In the genomic region with DNA sequence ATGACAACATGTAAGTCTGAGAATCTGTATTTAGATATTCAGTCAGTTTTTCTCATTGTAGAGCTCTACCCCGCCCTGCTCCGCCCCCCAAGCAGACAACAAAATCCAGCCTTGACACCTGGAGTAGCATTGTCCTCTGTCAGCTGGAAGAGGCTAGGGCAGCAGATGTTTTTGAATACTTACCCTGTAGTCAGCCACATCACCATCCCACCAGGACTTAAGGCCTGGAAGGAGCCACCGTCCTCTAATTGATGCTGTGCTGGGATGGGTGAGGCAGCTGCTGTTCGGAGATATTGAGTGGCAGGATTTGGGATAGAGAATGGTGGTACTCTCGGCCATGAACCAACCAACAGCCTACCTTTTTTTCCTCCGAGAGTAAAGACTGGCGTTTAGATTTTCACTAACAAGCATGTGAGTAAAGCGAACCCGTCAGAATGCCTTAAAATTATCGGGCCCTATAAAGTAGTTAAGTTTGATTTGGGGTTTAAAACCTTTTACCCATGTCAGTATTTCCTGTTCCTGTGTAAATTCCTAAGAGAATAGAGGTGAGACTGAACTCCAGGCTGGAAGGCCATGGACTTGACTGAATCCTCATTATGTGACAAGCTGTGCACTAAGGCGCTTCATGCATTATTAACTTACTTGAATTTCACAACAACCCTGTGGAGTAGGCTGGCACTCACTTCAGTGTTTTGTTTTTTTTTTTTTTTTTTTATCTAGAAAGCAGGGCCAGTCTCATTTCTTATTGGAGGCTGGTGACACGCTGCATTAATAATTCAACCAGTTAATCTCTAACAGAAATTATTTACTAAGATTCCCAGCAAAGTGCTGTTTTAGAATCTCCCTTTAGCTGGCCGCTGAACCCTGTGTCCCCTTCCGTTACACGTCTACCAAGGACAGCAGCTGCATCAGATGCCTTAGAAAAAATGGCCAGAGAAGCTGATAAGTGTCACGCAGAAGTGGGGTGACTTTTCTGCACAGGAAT, we compare ENCODE assay signal across 11 mouse cellular contexts. TPM values are rescaled to one million over a fixed set of nuclear protein-coding genes. Genes with fewer than 3 reads are reported as not detected.
A peak's percentile ranks its signal among the peaks of the same experiment; 100 is the strongest.
DNase-seq lines count a peak whose midpoint lies in the region; ATAC-seq lines count a peak whose summit lies in the region.
"Had no signal": no experiment of that assay in that cellular context is flagged by ENCODE, and none has a peak within 500 bp of the region (broad histone marks: within the 10 kb centered on the region; RNA-seq: fewer than 3 reads in every experiment).

No protein-coding gene starts in this region.

- no peaks in the 10 kb centered on the region for H3K9me3 ChIP-seq in hindbrain, embryonic 11.5 days (ENCODE audit: control insufficient read depth, low read length)
- no peaks in the 10 kb centered on the region for H3K9me3 ChIP-seq in limb, embryonic 13.5 days
- H3K9me3 ChIP-seq: embryonic facial prominence, embryonic 13.5 days; heart, embryonic 12.5 days had no signal

- 34% methylated on average over 16 of the region's 16 CpGs for WGBS in hindbrain, embryonic 11.5 days
- WGBS in limb, embryonic 13.5 days = 54% methylated on average over 16 of the region's 16 CpGs

- peak overlapping the region; percentile 85 for H3K27ac ChIP-seq in hindbrain, embryonic 11.5 days (ENCODE audit: low read depth, low read length)
- peak overlapping the region; percentile 3; the same call in 1 of the 2 replicates for H3K27ac ChIP-seq in limb, embryonic 13.5 days
- H3K27ac ChIP-seq: embryonic facial prominence, embryonic 13.5 days had no signal

- peak; percentile 32 for DNase-seq in testis, postnatal 10 days (ENCODE audit: low spot score)
- no peak for DNase-seq in testis, postnatal 14 days (ENCODE audit: low spot score)
- peak; percentile 46 for DNase-seq in hindbrain, embryonic 11.5 days (ENCODE audit: low spot score)
- peak; percentile 50 for DNase-seq in yolk sac, embryonic 10.5 days (ENCODE audit: low spot score)
- no peak for DNase-seq in right cerebral cortex, postnatal 10 days (ENCODE audit: low spot score in 2 of 2)
- DNase-seq in cerebellum, adult 18-20 months = no peak
- no peak for DNase-seq in ovary, adult 18-20 months (ENCODE audit: low spot score)
- DNase-seq: right cerebral cortex, postnatal 25 days had no signal

- no peaks in the 10 kb centered on the region for H3K27me3 ChIP-seq in hindbrain, embryonic 11.5 days (ENCODE audit: control insufficient read depth, insufficient read depth, low read length)
- no peaks in the 10 kb centered on the region for H3K27me3 ChIP-seq in limb, embryonic 13.5 days
- H3K27me3 ChIP-seq: embryonic facial prominence, embryonic 13.5 days; heart, embryonic 12.5 days had no signal

- H3K4me2 ChIP-seq in hindbrain, embryonic 11.5 days (replicated peaks; ENCODE audit: low read depth, low read length) = peak overlapping the region; percentile 26
- no peak overlapping the region for H3K4me2 ChIP-seq in limb, embryonic 13.5 days (replicated peaks)
- H3K4me2 ChIP-seq: embryonic facial prominence, embryonic 13.5 days; heart, embryonic 12.5 days had no signal

- peaks cover 17% of the 10 kb centered on the region for H3K4me1 ChIP-seq in hindbrain, embryonic 11.5 days (replicated peaks; ENCODE audit: control insufficient read depth, insufficient read depth, low read length)
- peaks cover 58% of the 10 kb centered on the region for H3K4me1 ChIP-seq in limb, embryonic 13.5 days

- H3K36me3 ChIP-seq in hindbrain, embryonic 11.5 days (ENCODE audit: control insufficient read depth, insufficient read depth, low read length) = no peaks in the 10 kb centered on the region
- H3K36me3 ChIP-seq in limb, embryonic 13.5 days = peaks cover 27% of the 10 kb centered on the region

- no peak overlapping the region for H3K4me3 ChIP-seq in hindbrain, embryonic 11.5 days (ENCODE audit: low read depth, low read length)
- no peak overlapping the region for H3K4me3 ChIP-seq in limb, embryonic 13.5 days
- H3K4me3 ChIP-seq: embryonic facial prominence, embryonic 13.5 days; heart, embryonic 12.5 days had no signal

- H3K9ac ChIP-seq in hindbrain, embryonic 11.5 days (ENCODE audit: low read depth, low read length) = no peak overlapping the region
- no peak overlapping the region for H3K9ac ChIP-seq in limb, embryonic 13.5 days
- H3K9ac ChIP-seq: embryonic facial prominence, embryonic 13.5 days; heart, embryonic 12.5 days had no signal

- ATAC-seq in hindbrain, embryonic 11.5 days (ENCODE audit: low FRiP score) = peak; percentile 42
- ATAC-seq in limb, embryonic 13.5 days (ENCODE audit: low FRiP score, low read depth) = no peak

RNA-seq across cellular contexts. Expression of gene Plpp3, which starts 13.0 kb away (rescaled TPM):
- polyA plus RNA-seq in hindbrain, embryonic 11.5 days (2014; fragmentation: Nextera tagmentation; extraction: Ambion mirVana) = 51.1 and 52.7 TPM in 2 replicates
- 143 and 158 TPM in 2 replicates for polyA plus RNA-seq in limb, embryonic 13.5 days (2015; fragmentation: Nextera tagmentation; extraction: Ambion mirVana)

Comparison
In these comparisons a context has a peak if more than half of its experiments do, and no peak if none do; other contexts are left out.
1. DNase-seq: peak in testis, postnatal 10 days (single experiment), hindbrain, embryonic 11.5 days (single experiment) and yolk sac, embryonic 10.5 days (single experiment); none in testis, postnatal 14 days (single experiment), right cerebral cortex, postnatal 10 days (0 of 2), cerebellum, adult 18-20 months (0 of 2) and ovary, adult 18-20 months (single experiment).